Mouse (Mus musculus) liver, embryonic 14.5 days (tissue): Measurements from ENCODE around the gene Tuba3b. TPM values are rescaled to one million over a fixed set of nuclear protein-coding genes. Genes with fewer than 3 reads are reported as not detected.

Source experiments
- ATAC-seq: fragments of 200-750 bp; cut with Nextera tagmentation; 2 replicates; pipeline ENCODE4 v1.8.0; 2017; ENCODE audit warnings: moderate number of reproducible peaks, mild to moderate bottlenecking, moderate library complexity; ENCODE audit not compliant: insufficient read depth
- DNase-seq, 3 experiments: peaks; one replicate each; pipeline ENCODE4 v3.0.0-alpha.2; 2012 to 2013; ENCODE audit warnings: low read depth in 3 of 3, low spot score in 3 of 3
- H3K27ac ChIP-seq: fragments of 300-500 bp; sonication (generic); 2 replicates; pipeline ENCODE4 v1.5.1; 2014; ENCODE audit warnings: moderate library complexity, mild to moderate bottlenecking, control low read depth, inconsistent platforms
- H3K27me3 ChIP-seq: fragments of 300-500 bp; sonication (generic); 2 replicates; pipeline ENCODE4 v1.6.1; 2014; ENCODE audit warnings: mild to moderate bottlenecking, low read length, moderate library complexity; ENCODE audit not compliant: control insufficient read depth, insufficient read depth
- H3K36me3 ChIP-seq: fragments of 300-500 bp; sonication (generic); replicated peaks from 2 replicates; pipeline ENCODE4 v1.6.1; 2014; ENCODE audit warnings: low read depth; ENCODE audit not compliant: control insufficient read depth, insufficient read depth
- H3K4me1 ChIP-seq, 2 experiments: fragments of 200-500 bp in 1 of 2; fragments of 300-500 bp in 1 of 2; sonication (generic) in 1 of 2; replicated peaks; 2 replicates each; pipeline ENCODE4 v1.6.1; 2012 to 2014; ENCODE audit warnings: antibody characterized with exemption in 1 of 2, inconsistent platforms in 1 of 2, low read length in 1 of 2; ENCODE audit not compliant: control insufficient read depth in 2 of 2, insufficient read depth in 2 of 2
- H3K4me2 ChIP-seq: fragments of 300-500 bp; sonication (generic); 2 replicates; pipeline ENCODE4 v1.6.1; 2014; ENCODE audit warnings: low read depth, mild to moderate bottlenecking, control low read depth, moderate library complexity
- H3K4me3 ChIP-seq, 2 experiments: fragments of 200-500 bp in 1 of 2; fragments of 300-500 bp in 1 of 2; sonication (generic) in 1 of 2; 2 replicates each; pipeline ENCODE4 v1.5.1; 2012 to 2014; ENCODE audit warnings: low read depth in 2 of 2, low read length in 2 of 2, mild to moderate bottlenecking in 2 of 2, control low read depth in 1 of 2, inconsistent platforms in 1 of 2, moderate library complexity in 1 of 2; ENCODE audit not compliant: insufficient read depth in 1 of 2
- H3K9ac ChIP-seq: fragments of 300-500 bp; sonication (generic); replicated peaks from 2 replicates; pipeline ENCODE4 v1.6.1; 2014; ENCODE audit warnings: mild to moderate bottlenecking, control low read depth, moderate library complexity
- H3K9me3 ChIP-seq: fragments of 300-500 bp; sonication (generic); 2 replicates; pipeline ENCODE4 v1.6.1; 2016; ENCODE audit warnings: low read length, mixed read lengths; ENCODE audit not compliant: control insufficient read depth
- CTCF ChIP-seq: IDR thresholded peaks from 2 replicates; pipeline ENCODE4 v1.5.1; 2016; ENCODE audit warnings: antibody characterized with exemption, low read depth, control low read depth
- EP300 ChIP-seq: IDR thresholded peaks from 2 replicates; pipeline ENCODE4 v1.6.1; 2016; ENCODE audit warnings: antibody characterized with exemption, low read depth
- WGBS: fragments of 180-500 bp; shearing (Covaris S2); extraction: QIAGEN DNeasy Blood & Tissue Kit; methylation state at CpG from one replicate; pipeline ENCODE4 v1.1.7; 2014; ENCODE audit not compliant: insufficient replicate concordance; 5-methylcytosine and 5-hydroxymethylcytosine counted together
- polyA plus RNA-seq, 2 experiments: library from polyadenylated mRNA; depleted of rRNA in 1 of 2; stranded (reverse) in 1 of 2; unstranded in 1 of 2; fragments of >200 nt; fragmentation: Nextera tagmentation in 1 of 2; extraction: Ambion mirVana in 1 of 2; gene quantifications; 2 replicates each; pipeline versions ENCODE4 v1.2.1 to v1.2.3; 2012 to 2014

Tuba3b gene
- polyA plus RNA-seq, 2 experiments = not detected

DNA sequence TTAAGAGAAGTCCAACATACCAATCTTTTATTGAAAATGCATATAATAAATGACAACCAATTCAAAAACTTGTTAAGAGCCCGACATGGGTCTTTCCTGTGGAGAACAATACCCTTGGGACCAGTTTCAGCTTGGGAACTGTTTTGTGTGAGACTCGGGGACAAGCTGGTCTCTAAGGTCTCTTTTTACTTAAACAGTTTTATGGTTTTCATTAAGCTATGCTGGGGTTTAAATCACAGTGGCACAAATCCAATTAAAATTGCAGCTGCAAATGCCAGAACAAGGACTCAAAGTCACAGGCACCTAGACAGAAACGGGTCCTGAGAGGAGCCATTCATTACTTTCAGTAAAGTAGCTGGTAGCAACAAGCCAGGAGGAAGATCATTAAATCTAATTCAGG is 10.4 kb upstream of the Tuba3b start:
- no peak for ATAC-seq

DNA sequence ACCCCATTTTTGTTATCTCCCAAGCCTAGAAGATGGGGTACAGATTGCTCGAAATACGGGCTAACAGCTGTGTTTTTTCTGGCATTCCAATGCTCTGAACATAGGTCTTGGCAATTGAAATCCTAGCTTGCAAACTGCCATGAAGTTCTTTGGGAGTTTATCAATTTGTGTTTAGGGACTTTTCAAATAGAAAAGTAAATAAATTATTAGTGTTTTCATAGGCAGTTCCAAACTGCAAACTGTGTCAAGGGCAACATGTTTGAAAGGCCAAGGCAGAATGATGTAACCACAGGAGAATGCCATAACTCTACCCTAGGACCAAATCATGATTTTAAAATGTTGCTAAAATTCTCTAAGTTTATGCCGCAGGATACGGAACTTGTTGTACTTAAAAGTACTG is 7.8 kb upstream of the Tuba3b start:
- H3K4me1 ChIP-seq = no peaks in the 10 kb centered on the region
- DNase-seq = no peak
- no peak overlapping the region for H3K4me2 ChIP-seq
- no peaks in the 10 kb centered on the region for H3K9me3 ChIP-seq
- no peak overlapping the region for H3K4me3 ChIP-seq
- H3K27ac ChIP-seq = no peak overlapping the region
- no peak for TF ChIP-seq CTCF
- no peak for TF ChIP-seq EP300
- H3K9ac ChIP-seq = no peak overlapping the region
- no peaks in the 10 kb centered on the region for H3K36me3 ChIP-seq
- 71% methylated on average over 4 of the region's 4 CpGs for WGBS
- no peak for ATAC-seq
- no peaks in the 10 kb centered on the region for H3K27me3 ChIP-seq

More for the DNA sequence above, 10.4 kb upstream of the Tuba3b start:
- no peaks in the 10 kb centered on the region for H3K36me3 ChIP-seq
- H3K4me2 ChIP-seq = no peak overlapping the region
- H3K27ac ChIP-seq = no peak overlapping the region
- no peaks in the 10 kb centered on the region for H3K27me3 ChIP-seq
- no peaks in the 10 kb centered on the region for H3K9me3 ChIP-seq
- no peak for DNase-seq
- H3K9ac ChIP-seq = no peak overlapping the region
- TF ChIP-seq EP300 (no peak), CTCF (no peak)
- WGBS = 37% methylated on average over 3 of the region's 3 CpGs
- H3K4me1 ChIP-seq = no peaks in the 10 kb centered on the region
- H3K4me3 ChIP-seq = no peak overlapping the region

DNA sequence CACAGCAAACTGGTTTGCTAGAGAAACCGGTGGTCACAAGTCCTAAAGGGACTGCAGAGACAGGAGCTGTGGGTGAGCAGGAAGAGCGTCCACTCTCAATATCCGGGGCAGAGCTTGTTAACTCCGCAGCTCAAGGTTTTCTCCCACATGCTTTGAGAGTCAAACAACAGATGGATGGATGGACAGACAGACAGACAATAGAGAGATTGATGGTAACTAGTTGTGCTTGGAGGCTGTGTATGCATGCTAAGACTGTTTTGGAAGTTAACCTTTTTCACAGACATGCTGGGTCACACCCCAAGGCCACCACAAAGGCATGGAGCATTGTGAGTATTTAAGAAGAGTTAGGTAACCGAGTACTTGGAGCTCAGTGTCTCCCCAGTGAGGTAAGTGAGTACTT is 6.9 kb upstream of the Tuba3b start:
- DNase-seq = no peak
- H3K9ac ChIP-seq = no peak overlapping the region
- no peak for TF ChIP-seq CTCF
- no peak for TF ChIP-seq EP300
- 70% methylated on average over 5 of the region's 5 CpGs for WGBS
- no peak overlapping the region for H3K4me3 ChIP-seq
- no peak overlapping the region for H3K27ac ChIP-seq
- no peaks in the 10 kb centered on the region for H3K27me3 ChIP-seq
- H3K4me2 ChIP-seq = no peak overlapping the region
- no peaks in the 10 kb centered on the region for H3K9me3 ChIP-seq
- no peaks in the 10 kb centered on the region for H3K4me1 ChIP-seq
- ATAC-seq = no peak
- H3K36me3 ChIP-seq = no peaks in the 10 kb centered on the region

DNA sequence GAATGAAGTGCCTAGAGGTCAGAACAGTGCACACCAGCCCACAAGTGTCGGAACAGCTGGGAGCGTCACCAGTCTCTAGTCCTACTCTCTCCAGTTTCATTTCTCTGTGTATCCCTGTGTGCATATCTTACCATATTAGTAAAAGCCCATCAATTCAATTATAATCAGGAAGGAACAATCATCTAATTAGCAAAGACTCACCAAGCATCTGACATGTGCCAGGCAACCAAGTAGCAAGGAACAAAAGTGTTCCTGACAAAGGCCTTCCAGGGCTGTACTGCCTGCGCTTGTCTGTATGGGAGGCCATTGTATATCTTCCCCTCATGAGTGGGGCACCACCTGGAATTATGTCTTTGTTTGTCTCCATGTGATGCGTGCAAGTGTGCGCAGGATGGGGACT is 4.7 kb upstream of the Tuba3b start:
- H3K27me3 ChIP-seq = no peaks in the 10 kb centered on the region
- no peak for DNase-seq

DNA sequence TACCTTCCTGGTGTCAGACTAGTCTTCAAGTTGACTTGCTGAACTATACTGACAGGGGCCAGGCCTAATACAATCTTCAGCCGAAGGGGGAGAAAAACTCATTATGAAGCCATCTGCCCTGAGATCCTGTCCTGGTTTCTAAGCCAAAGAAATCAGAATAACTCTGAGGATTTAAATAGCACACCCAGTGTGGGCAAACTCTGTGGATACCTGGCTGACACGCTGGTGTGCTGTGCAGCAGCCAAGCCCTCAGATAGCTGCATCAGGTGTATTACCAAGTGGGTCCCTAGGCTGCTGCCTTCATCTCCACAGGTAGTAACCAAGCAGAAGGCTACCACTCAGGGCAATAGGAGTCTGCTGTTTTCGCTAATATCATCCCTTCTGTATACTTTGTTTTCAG is 2.9 kb upstream of the Tuba3b start:
- H3K36me3 ChIP-seq = no peaks in the 10 kb centered on the region
- H3K27ac ChIP-seq = no peak overlapping the region
- DNase-seq (no peak), ATAC-seq (no peak)
- H3K4me3 ChIP-seq = no peak overlapping the region
- H3K4me2 ChIP-seq = no peak overlapping the region
- TF ChIP-seq EP300 = no peak
- TF ChIP-seq CTCF = no peak
- no peaks in the 10 kb centered on the region for H3K4me1 ChIP-seq
- no peaks in the 10 kb centered on the region for H3K27me3 ChIP-seq
- no peak overlapping the region for H3K9ac ChIP-seq
- 53% methylated on average over 3 of the region's 3 CpGs for WGBS
- no peaks in the 10 kb centered on the region for H3K9me3 ChIP-seq

More for the DNA sequence above, 4.7 kb upstream of the Tuba3b start:
- no peak overlapping the region for H3K4me2 ChIP-seq
- no peak for ATAC-seq
- no peak overlapping the region for H3K9ac ChIP-seq
- TF ChIP-seq CTCF = no peak
- no peak for TF ChIP-seq EP300
- H3K4me1 ChIP-seq = no peaks in the 10 kb centered on the region
- WGBS = 72% methylated on average over 5 of the region's 5 CpGs
- no peaks in the 10 kb centered on the region for H3K9me3 ChIP-seq
- H3K36me3 ChIP-seq = no peaks in the 10 kb centered on the region
- no peak overlapping the region for H3K27ac ChIP-seq
- no peak overlapping the region for H3K4me3 ChIP-seq
